Mouse (Mus musculus) layer of hippocampus, adult 8-10 months (tissue): Measurements from ENCODE around the gene G430095P16Rik. TPM values are rescaled to one million over a fixed set of nuclear protein-coding genes. Genes with fewer than 3 reads are reported as not detected.
A peak's percentile ranks its signal among the peaks of the same experiment; 100 is the strongest.

Source experiments
- DNase-seq, 2 experiments: peaks; one replicate each; pipeline ENCODE4 v3.0.0; 2022; ENCODE audit warnings: low spot score in 2 of 2
- total RNA-seq, 4 experiments: library from RNA; stranded (reverse); gene quantifications; 2 replicates each; pipeline ENCODE4 v1.2.4; 2022

The G430095P16Rik gene
- total RNA-seq, 4 experiments from 2014 or later = not detected

- peak in 1 of 2 experiments; percentile 9 for DNase-seq
Observed at GRCm38 (mm10) chr8:84702963-84703465, 19.8 kb upstream of the G430095P16Rik start.

GRCm38 (mm10) chr8:84703466-84704249, 19.1 kb upstream of the G430095P16Rik start:
- no peak for DNase-seq

DNA sequence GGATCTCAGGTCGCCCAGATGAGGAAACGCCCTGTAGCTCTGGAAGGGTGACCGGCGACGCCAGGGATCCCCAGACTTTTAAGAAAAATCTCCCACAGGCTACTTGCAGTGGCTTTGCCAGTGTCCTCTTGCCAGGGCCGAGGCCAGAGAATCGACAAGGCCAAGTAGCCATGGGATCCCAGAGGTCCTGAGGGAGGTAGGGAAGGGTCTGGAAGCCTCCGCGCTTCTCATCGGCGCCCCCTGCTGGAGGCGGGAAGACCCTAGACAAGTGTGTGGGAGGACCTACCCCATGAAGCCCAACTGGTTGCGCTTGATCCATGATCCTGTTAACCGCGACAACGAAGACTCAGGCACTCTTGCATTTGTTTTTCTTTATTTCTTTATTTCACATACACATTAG, 18.5 kb upstream of the G430095P16Rik start:
- peak in 1 of 2 experiments; percentile 75 for DNase-seq

- DNase-seq = no peak
Observed at GRCm38 (mm10) chr8:84704867-84705831, 17.7 kb upstream of the G430095P16Rik start.

GRCm38 (mm10) chr8:84705960-84706359, 16.8 kb upstream of the G430095P16Rik start:
- no peak for DNase-seq

GRCm38 (mm10) chr8:84706610-84707266, 16.1 kb upstream of the G430095P16Rik start:
- DNase-seq = no peak

DNA sequence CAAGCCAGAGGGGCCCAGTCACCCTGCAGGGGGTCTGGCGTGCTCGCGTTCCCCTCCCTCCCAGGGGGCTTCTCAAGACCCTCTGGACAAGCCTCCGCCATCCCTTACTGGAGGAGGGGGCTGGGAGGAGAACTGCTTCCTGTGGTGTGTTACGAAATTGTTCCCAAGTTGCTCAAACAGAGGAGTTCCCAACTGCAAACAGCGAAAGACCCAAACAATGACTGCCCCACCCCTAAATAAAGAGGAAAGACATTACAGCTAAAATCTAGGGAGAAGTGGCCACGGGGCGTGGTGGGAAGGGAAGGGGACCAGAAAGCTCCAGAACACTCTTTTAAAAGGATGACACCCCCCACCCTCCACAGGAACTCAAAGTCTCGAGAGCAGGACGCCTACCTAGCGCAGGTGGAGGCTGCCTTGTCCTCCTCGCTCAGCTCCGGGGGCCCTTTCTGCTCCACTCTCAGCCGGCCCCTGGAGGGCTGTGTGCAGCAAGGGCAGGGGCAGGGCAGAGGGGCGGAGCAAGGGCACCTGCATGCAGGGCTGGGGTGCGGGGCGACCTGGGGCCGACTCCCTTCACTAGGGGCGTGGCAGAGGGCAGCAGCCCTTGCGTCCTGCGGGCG, 15.4 kb upstream of the G430095P16Rik start:
- no peak for DNase-seq

DNA sequence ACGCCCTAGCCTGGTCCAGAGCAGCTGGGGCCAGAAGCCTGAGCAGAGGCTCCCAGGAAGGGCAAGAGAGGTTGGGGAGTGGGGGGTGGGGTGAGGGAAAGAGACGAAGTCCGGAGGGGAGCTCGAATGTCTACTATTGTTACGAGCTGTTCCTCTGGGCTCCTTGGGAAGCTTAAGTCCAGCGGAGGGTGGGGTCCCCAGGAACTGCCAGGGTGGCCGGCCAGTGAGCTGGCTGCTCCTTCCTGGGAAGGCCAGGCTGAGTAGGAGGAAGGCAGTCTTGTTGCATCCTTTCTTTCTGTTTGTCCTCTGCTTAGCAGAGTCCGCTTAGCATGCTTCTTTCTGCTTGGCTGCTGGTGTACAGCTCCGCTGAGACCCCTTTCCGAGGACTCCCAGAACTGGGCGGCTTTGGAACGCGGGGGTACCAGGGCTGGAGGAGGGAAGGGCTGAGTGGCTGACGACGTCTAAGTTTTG, 14.7 kb upstream of the G430095P16Rik start:
- DNase-seq = no peak

DNA sequence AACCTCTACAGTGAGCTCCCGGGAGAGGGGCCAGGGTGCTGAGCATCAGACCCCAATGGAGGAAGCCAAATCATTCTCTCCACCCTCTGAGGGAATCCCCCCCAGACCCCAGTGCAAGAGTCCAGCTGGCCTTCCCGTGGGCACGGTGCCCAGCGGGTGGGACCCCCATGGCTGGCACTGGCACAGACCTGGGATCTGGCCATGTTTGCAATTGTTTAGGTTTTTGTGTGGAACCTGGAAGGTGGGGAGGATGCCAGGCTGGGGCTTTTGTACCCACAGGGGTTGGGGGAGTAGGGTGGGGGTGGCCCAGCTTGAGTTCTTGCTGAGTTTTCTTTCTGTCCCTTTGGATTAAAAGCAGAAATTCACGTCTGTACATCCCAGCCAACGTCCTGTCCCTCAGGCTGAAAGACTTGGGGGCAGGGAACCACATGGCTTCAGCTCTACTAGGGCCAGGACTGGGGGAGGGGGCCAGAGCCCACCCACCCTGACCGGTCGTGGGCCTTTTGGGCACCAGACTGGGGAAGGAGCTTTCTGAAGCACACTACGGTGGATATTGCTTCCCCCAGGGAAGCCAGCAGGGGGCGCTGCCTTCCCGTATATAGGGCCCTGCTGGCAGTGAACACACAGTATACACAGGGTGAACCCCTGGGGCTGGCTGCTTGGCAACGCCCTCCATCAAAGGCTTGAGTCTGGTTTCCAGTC, 13.9 kb upstream of the G430095P16Rik start:
- DNase-seq = peak; percentile 84 to 90

- no peak for DNase-seq
Observed at GRCm38 (mm10) chr8:84709931-84710330, 12.9 kb upstream of the G430095P16Rik start.

DNA sequence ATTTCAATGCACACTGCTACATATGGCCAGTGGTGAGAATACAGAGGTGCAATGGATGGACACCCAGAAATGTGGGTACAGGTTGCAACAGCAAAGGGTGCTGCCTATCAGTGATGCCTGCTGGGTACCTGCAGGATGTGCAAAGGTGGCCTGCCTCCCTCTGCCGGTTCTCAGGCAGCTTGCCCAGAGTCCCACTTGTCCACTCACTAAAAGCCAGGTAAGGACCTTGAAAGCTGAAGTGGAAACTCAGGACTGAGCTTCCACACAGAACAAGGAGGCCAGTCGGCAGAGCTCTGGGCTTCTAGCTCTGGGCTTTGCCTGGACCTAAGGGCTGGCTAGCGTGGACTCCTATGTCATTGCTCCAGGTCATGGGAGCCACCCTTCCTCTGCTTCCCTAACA, 11.5 kb upstream of the G430095P16Rik start:
- DNase-seq = no peak

GRCm38 (mm10) chr8:84711933-84712758, 10.7 kb upstream of the G430095P16Rik start:
- DNase-seq = peak in 1 of 2 experiments; percentile 65

DNA sequence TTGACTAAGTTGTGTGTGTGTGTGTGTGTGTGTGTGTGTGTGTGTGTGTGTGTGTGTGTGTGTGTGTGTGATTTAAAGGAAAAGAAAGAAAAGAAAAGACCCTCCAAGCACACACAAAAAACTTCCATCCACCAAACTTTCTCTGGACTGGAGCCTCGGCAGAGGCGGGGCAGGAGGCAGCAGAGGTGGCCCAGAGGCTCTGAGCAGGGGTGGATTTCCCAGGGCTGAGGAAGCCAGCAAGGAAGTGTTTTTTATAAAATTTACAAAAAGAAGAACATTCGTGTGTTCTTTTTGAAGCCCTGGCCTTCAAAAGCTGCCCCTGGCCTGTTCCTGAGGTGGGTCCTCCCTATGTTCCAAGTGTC, 10.1 kb upstream of the G430095P16Rik start:
- no peak for DNase-seq

- no peak for DNase-seq
Observed at GRCm38 (mm10) chr8:84713381-84713780, 9.4 kb upstream of the G430095P16Rik start.

DNA sequence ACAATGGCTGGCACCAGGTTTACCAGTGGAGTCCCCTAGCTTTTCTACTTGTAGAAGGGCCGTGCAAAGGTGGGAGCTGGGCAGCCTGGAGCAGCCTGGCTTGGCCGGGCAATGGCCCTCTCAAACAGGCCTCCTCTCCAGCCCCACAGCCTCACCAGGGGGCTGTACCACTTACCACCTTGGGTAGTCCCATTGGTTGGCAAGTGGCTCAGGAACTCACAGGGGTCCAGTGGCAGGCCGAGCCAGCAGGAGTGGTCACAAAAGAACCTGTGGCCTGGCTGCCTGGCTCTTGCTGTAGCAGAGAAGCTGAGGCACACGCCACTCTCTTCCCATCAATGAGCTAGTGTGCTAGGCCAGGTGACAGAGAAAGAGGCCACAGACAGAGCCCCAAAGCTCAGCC, 8.6 kb upstream of the G430095P16Rik start:
- DNase-seq = no peak

- DNase-seq = no peak
Observed at GRCm38 (mm10) chr8:84715893-84716468, 6.8 kb upstream of the G430095P16Rik start.

DNA sequence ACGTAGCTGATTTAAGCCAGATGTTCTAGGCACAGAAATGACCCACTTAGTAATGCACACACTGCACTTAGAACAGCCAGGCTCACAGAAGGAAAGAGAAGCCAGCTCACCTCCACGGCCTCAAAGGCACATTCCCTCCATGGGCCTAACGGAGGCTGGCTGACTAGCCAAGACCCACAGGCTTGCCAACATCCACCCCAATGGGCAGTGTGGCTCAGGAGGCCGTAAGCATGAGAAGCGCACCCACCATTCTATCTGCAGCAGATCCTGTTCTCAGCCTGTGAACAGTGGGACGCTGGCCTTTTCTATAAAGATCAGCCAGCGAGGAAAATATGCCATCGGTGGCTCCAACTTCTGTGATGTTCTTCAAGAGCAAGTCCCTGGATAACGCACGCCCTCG, 6.0 kb upstream of the G430095P16Rik start:
- no peak for DNase-seq

DNA sequence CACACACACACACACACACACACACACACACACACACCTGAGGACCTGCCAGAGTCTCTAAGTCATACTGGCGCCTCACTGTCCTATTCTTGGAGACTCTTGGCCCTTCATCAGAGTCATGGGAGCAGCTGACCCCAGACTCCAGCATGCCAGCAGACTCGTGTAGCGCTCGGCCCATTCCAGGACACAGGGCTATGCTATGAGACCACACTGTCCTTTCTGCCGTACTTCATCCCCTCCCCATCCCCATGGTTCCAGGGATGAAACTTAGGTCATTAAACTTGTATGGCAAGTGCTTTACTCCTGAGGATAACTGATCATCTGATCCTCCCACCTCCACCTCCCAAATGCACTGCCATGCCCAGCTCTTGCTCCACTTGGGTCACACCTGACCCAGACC, 4.3 kb upstream of the G430095P16Rik start:
- no peak for DNase-seq
